Mouse (Mus musculus): Measurements from ENCODE around the gene Fos.

Fos gene

DNA sequence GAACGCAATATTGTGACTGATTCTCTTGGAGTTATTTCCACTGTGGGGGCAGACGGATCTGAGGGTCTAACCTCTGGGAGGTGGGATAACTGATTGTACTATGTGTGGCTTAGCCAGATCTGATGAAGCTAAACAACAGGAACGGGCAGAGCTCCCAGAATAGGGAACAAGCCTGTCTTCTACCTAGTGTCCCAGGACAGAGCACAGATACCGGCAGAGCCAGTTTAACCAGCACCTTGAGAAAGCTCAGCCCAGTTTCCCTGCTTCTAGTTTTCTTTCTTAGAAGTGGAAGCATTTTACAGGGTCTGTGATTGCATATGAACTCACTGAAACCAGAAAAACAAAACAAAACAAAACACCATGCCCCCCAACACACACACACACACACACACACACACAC lies 13.9 kb upstream of the Fos start:
- in situ Hi-C loops (cut with MboI, MseI) = loop anchor here (25.0 kb wide), 1 partner anchor 1273 kb away; no protein-coding TSS in a partner anchor

DNA sequence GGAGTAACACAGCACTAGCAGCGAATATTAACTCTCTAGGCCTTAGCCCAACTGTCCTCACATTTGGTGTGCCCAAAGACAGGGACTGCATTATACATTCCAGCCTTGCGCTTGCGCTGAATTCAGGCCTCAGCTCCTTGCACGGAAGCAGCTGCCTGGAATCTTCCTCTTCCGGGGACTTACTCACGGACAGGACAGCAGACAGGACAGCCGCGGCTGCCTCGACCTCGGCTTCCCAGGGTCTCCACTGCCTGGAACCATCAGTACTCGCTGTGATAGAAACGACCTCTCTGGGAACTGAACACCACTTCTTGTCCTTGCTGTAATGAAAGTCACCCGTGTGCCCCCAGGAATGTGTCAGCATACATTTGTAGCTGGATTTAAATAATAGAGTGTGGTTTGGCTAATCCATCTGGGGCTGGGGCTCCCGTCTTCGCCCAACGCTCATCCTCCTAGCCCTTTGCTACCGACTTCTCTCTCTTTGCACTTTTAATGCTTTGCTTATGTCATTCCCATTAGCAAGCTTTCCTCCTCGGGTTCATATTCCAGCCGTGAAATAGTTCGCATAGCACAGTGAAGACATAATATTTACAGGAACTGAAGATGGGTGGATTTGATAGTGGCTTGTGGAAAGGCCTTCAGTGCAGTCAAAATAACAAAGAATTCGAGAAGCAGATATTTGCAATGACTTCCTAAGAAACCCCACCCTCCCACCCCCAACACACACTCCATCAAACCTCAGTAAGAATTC lies 11.6 kb upstream of the Fos start:
- in situ Hi-C loops (cut with MboI, MseI) = loop anchor here (25.0 kb wide), 1 partner anchor 1275 kb away; no protein-coding TSS in a partner anchor

DNA sequence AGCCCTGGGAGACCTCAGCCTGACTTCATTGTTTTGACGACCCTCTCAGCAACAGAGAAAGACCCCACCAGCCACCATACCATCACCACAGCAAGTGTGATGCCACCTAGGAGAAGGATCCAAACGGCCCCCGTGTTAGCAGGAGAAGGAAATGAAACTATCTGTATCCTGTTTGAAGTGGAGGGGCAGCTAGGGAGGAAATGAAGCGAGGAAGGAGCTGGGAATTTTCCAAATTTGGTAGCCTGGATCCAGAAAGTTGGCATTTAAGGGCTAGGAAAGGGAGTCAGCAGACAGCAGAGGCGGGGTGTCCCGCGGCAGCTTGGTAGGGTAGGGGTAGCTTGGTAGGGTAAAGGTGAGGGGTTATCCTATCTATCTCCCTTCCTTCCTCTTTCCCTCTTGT lies 10.9 kb upstream of the Fos start:
- in situ Hi-C loops (cut with MboI, MseI) = loop anchor here (25.0 kb wide), 1 partner anchor 1276 kb away; no protein-coding TSS in a partner anchor

DNA sequence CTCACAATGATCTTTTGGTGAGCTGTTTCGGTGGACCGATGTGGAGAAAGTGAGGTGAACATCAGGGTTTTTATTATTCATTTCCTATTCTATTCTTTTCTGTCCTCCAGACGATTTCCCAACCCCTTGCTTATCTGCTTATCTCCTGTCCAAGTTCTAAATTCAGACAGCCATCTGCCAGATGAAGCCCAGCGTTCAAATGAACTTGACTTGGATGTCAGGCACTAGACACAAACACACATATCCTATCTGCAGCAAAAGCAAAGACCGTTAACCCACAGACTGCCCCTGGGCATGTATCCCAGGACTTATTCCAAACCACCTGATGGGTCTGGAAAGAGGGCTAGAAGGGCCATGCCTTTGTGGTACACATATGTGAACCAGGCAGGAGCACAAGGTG lies 9.3 kb upstream of the Fos start:
- in situ Hi-C loops (cut with MboI, MseI) = loop anchor here (25.0 kb wide), 1 partner anchor 1277 kb away; no protein-coding TSS in a partner anchor

DNA sequence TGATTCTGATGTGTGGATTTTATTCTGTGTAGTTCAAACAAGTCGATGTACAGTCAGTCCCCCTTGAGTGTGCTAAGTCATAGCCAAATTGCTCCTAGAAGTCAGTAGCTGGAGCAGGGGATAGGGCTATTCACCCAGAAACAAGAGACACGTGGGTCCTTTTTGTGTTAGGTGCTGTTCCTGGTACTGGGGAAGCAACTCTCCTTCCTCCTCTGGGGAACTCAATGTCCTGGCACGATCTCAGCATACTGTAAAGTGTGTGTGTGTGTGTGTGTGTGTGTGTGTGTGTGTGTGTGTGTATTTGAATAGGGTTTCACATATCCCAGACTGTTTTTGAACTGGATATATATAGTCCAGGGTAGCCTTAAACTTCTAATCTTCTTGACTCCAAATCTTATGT lies 8.8 kb upstream of the Fos start:
- in situ Hi-C loops (cut with MboI, MseI) = loop anchor here (25.0 kb wide), 1 partner anchor 1278 kb away; no protein-coding TSS in a partner anchor

DNA sequence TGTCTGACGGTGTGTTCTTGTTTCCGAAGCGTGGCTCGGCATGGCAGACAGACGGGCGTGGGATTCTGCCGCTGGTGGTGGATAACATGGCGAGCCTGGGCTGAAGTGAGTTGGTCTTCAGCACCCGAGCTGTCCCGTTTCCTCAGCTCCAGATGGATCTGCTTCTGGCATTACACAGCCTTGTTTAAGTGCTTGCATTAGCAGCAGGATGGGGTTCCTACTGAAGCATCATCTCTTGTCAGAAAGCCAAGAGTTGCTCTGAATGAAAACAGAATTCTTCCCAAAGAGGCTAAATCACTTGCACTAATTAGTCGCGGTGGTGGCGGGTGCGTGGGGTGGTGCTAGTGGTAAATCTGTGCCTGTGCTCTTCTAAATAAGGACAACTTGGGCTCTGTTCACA lies 5.8 kb upstream of the Fos start:
- in situ Hi-C loops (cut with MboI, MseI) = loop anchor here (25.0 kb wide), 1 partner anchor 1281 kb away; no protein-coding TSS in a partner anchor

DNA sequence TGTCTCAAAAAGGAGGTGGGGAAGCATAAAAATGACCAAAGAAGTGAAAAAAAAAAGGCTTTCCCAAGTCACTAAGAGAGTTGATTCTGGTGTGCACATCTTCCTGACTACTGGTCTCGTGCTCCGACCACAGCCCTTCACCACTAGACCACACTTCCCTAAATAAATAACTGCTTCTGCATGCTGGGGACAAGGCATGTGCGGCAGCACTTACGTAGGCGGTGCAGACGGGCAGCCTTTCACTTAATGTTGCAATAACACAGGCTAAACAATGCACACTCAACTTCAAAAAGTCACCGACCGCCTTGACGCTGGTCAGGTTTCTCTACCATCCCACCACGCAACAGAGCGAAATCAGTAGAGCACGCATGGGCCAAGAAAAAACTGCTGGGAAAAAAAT lies 5.0 kb upstream of the Fos start:
- in situ Hi-C loops (cut with MboI, MseI) = loop anchor here (25.0 kb wide), 1 partner anchor 1281 kb away; no protein-coding TSS in a partner anchor

DNA sequence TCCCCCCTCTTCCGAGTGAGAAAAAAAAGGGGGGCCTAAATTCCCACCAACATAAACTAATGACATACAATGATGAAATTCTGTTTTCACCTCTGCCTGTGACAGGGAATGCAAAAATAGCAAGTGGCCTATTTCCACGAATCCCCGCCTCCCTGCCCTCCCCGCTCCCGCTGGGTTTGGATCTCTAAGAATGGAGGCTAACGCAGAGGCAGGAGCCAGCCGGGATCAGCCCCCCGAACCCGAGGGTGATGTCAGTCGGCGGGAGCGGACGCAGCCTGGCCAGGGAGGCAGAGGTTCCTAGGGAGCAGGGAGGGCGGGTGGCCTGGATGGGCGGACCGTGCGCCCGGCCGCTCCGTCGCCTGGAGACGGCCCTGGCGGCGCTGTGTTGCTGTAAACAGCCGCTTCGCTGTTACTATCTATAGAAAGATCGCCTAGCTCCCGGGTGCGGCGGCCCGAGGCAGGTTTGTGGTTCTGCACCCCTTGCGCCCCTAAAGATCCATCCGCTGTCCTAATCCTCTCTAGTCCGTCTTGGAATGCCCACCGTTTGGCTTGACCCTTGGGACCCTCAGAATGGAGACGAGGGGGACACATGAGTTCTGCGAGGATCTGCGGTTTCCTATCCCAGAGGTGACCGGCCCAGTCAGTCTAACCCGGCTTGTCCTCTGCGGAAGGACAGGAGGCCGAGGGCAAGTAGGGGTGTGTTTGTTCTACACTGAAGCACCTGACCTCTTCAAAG lies 1.6 kb upstream of the Fos start:
- in situ Hi-C loops (cut with MboI, MseI) = loop anchor here (25.0 kb wide), 1 partner anchor 1285 kb away; no protein-coding TSS in a partner anchor

DNA sequence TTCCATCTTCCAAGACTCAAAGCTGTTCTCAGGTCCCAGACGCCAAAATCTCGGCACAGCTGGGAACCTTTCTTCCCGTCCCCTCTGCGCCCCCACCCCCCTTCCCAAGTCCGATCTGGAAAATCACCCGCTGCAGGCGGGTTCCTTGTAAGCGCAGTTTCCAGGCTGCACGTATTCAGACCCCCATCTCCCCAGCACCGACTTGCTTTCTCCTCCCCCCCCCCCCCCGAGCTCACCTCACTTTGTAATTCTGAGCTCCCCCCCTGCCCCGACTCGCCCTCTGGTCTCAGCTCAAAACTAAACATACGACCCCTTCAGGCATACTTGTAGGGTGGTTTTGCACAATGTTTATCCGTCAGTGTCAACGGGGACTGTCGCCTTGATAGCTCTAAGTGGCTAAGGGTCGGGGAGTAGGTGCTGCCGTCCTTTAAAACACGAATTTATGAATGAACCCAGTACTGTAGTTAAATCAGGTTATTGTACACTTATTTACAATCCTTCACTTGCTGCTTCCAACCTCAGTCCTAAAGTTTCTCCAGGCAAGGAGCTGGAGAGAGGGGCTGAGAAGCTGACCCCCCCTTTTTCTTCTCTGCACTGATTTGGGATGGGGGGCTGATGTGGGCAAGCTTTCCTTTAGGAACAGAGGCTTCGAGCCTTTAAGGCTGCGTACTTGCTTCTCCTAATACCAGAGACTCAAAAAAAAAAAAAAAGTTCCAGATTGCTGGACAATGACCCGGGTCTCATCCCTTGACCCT lies 857 bp upstream of the Fos start:
- in situ Hi-C loops (cut with MboI, MseI) = loop anchor here (25.0 kb wide), 1 partner anchor 1286 kb away; no protein-coding TSS in a partner anchor

DNA sequence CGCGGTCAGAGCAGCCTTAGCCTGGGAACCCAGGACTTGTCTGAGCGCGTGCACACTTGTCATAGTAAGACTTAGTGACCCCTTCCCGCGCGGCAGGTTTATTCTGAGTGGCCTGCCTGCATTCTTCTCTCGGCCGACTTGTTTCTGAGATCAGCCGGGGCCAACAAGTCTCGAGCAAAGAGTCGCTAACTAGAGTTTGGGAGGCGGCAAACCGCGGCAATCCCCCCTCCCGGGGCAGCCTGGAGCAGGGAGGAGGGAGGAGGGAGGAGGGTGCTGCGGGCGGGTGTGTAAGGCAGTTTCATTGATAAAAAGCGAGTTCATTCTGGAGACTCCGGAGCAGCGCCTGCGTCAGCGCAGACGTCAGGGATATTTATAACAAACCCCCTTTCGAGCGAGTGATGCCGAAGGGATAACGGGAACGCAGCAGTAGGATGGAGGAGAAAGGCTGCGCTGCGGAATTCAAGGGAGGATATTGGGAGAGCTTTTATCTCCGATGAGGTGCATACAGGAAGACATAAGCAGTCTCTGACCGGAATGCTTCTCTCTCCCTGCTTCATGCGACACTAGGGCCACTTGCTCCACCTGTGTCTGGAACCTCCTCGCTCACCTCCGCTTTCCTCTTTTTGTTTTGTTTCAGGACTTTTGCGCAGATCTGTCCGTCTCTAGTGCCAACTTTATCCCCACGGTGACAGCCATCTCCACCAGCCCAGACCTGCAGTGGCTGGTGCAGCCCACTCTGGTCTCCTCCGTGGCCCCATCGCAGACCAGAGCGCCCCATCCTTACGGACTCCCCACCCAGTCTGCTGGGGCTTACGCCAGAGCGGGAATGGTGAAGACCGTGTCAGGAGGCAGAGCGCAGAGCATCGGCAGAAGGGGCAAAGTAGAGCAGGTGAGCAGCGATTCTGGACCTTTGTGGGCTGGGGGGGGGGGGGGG lies 875 bp downstream of the Fos start:
- in situ Hi-C loops (cut with MboI, MseI) = loop anchor here (25.0 kb wide), 1 partner anchor 1287 kb away; no protein-coding TSS in a partner anchor

DNA sequence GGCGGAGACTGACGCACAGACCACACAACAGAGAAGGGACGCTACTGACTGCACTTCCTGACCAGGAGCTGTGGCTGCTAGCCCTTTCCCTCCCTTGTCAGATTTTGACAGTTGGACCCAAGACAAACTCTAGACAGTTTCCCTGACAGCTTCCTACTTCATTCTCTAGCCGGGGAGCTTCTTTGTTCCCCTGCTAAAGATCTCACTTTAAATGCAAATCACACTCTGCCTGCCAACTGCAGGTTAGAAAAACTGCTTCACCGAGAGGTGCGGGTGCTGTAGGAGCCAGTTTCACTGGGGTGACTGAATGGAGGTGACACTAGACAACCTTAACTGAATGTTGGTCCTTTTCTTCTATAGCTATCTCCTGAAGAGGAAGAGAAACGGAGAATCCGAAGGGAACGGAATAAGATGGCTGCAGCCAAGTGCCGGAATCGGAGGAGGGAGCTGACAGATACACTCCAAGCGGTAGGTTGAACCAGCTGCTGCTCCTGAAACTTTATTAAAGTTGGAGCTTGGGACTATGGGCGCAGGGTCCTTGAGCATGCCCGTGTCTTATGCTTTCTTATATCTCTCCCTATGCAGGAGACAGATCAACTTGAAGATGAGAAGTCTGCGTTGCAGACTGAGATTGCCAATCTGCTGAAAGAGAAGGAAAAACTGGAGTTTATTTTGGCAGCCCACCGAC lies 1.7 kb downstream of the Fos start:
- in situ Hi-C loops (cut with MboI, MseI) = no loop called here

DNA sequence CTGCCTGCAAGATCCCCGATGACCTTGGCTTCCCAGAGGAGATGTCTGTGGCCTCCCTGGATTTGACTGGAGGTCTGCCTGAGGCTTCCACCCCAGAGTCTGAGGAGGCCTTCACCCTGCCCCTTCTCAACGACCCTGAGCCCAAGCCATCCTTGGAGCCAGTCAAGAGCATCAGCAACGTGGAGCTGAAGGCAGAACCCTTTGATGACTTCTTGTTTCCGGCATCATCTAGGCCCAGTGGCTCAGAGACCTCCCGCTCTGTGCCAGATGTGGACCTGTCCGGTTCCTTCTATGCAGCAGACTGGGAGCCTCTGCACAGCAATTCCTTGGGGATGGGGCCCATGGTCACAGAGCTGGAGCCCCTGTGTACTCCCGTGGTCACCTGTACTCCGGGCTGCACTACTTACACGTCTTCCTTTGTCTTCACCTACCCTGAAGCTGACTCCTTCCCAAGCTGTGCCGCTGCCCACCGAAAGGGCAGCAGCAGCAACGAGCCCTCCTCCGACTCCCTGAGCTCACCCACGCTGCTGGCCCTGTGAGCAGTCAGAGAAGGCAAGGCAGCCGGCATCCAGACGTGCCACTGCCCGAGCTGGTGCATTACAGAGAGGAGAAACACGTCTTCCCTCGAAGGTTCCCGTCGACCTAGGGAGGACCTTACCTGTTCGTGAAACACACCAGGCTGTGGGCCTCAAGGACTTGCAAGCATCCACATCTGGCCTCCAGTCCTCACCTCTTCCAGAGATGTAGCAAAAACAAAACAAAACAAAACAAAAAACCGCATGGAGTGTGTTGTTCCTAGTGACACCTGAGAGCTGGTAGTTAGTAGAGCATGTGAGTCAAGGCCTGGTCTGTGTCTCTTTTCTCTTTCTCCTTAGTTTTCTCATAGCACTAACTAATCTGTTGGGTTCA lies 2.5 kb downstream of the Fos start:
- in situ Hi-C loops (cut with MboI, MseI) = no loop called here

DNA sequence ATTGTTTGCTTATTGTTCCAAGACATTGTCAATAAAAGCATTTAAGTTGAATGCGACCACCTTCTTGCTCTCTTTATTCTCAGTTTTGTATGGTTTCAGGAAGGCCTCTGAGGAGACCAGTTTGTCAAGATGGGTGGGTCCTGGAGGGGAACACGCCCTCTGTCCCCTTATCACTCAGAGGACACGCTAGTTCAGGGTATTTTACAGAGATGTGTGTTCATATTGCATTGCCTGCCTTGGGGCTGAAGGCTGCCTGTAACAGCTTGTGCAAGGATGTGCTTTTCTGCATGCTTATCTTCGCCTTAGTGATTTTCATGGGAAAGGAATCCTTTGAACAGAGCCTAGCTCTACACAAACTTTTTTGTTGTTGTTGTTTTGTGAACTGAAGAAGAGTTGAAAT lies 3.5 kb downstream of the Fos start:
- in situ Hi-C loops (cut with MboI, MseI) = no loop called here

DNA sequence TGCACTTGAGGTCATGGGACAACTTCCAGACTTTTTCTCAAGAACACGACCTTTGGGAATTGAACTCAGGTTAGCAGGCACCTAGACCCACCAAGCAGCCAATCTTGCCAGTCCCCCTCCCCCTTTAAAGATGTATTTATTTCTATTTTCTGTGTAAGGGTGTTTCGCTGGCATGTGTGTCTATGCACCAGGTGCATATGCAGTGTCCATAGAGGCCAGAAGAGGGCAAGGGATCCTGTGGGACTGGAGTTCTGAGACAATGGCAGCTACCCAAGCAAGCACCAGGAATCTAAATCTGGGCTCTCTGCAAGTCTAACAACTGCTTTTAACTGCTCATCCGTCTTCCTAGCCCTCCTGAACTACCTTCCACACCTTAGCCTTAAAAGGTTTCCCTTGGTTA lies 4.1 kb downstream of the Fos start:
- in situ Hi-C loops (cut with MboI, MseI) = no loop called here

DNA sequence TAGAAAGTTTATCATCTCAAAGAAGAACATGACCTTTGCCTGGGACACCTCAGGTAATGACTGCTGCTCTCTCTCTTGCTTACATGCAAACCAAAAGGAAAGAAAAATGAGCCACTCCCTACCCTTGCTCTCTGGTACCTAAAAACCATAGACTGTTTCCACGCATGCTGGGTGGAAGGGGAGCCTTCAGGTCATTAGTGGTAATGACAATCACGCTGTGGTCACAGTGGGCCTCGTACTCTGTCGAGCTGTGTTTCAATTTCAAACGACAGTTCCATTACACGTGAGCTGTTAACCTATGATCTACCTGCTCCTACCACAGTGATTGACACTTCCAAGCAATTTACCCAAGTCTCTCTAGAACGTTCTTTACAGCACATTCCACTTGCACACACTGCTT lies 5.0 kb downstream of the Fos start:
- in situ Hi-C loops (cut with MboI, MseI) = no loop called here

DNA sequence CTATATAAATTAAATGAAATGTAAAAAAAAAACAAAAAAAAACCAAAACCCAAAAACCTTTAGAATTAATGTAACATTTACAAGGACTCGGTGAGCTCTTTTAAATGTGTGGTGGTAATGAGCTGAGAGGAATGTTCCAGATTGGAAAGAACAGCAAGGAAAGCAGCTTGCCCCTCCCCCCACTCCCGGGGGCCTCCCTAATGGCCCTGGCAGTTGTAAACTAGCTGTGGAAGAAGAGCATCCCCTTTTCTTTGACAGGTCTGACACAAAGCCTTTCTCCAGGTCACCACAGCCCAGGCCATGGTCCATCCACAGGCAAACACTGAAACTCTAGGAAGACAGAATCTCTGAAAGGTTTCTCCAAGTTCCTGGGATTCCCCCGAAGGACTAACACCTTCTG lies 5.5 kb downstream of the Fos start:
- in situ Hi-C loops (cut with MboI, MseI) = no loop called here

DNA sequence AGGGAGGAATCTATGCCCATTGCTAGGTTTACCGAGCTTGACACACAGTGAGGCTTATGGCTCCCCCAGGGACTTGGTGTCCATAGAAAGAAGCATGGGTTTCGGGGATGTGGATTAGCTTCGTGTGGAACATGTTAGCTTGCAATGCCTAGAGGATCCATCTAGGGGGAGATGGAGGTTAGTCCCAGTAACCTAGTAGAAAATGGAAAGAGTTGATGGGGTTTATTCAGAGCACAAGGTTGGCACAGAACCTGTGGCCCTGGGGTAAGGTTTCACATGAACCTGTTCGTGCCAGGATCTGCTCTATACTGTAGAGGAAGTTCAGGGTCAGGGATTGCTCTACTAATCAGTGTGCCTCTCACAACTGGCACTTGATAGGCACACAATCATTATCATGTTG lies 9.5 kb downstream of the Fos start:
- in situ Hi-C loops (cut with MboI, MseI) = loop anchor here (5.0 kb wide), 1 partner anchor 36 kb away; no protein-coding TSS in a partner anchor

DNA sequence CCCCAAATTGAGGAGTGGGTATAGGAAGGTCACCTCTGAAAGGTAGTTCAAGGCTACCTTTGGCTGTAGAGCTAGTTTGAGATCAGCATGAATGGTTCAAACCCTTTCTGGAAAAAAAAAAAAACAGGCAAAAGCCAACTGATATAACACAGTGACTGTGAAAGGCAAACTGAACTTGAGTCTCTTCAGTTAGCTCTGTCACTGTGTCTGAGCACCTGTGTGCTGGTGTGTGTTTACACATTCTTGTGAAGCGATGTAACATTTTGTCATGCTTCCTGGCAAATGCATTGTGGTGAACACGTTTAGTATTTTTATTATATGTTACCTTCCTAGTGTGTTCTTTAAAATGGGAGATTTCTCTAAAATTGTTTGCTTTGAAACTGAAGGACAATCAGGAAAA lies 11.0 kb downstream of the Fos start:
- in situ Hi-C loops (cut with MboI, MseI) = loop anchor here (5.0 kb wide), 1 partner anchor 37 kb away; no protein-coding TSS in a partner anchor

Measured in T-helper 2 cell (primary cell).